Mouse (Mus musculus) spleen, adult 12 weeks (tissue): ENCODE measurements around the gene Ets1.

Experiments
- DNase-seq: peaks from one replicate; pipeline ENCODE4 v3.0.0; 2022; ENCODE audit warnings: low spot score

Gene Ets1

GRCm38 (mm10) chr9:32666611-32667517 is 30.8 kb downstream of the Ets1 start:
- DNase-seq = no peak

- no peak for DNase-seq
Observed at GRCm38 (mm10) chr9:32667518-32667908, 31.5 kb downstream of the Ets1 start.

GRCm38 (mm10) chr9:32668075-32668673 is 32.2 kb downstream of the Ets1 start:
- DNase-seq = no peak

- no peak for DNase-seq
Observed at GRCm38 (mm10) chr9:32669397-32669796, 33.4 kb downstream of the Ets1 start.

GRCm38 (mm10) chr9:32671970-32672859 is 36.2 kb downstream of the Ets1 start:
- DNase-seq = no peak

- no peak for DNase-seq
Observed at GRCm38 (mm10) chr9:32673923-32674322, 37.9 kb downstream of the Ets1 start.

- no peak for DNase-seq
Observed at GRCm38 (mm10) chr9:32675671-32676409, 39.8 kb downstream of the Ets1 start.

GRCm38 (mm10) chr9:32676480-32676879 is 40.5 kb downstream of the Ets1 start:
- DNase-seq = no peak

- DNase-seq = no peak
Observed at GRCm38 (mm10) chr9:32677646-32678045, 41.6 kb downstream of the Ets1 start.

GRCm38 (mm10) chr9:32678120-32678757 is 42.2 kb downstream of the Ets1 start:
- no peak for DNase-seq

GRCm38 (mm10) chr9:32679531-32679930 is 43.5 kb downstream of the Ets1 start:
- DNase-seq = no peak

GRCm38 (mm10) chr9:32680201-32680600 is 44.2 kb downstream of the Ets1 start:
- no peak for DNase-seq

- no peak for DNase-seq
Observed at GRCm38 (mm10) chr9:32685793-32686558, 50.0 kb downstream of the Ets1 start.

- DNase-seq = no peak
Observed at GRCm38 (mm10) chr9:32688351-32688750, 52.3 kb downstream of the Ets1 start.

- no peak for DNase-seq
Observed at GRCm38 (mm10) chr9:32691151-32691925, 55.3 kb downstream of the Ets1 start.

- no peak for DNase-seq
Observed at GRCm38 (mm10) chr9:32692944-32693343, 56.9 kb downstream of the Ets1 start.

- no peak for DNase-seq
Observed at GRCm38 (mm10) chr9:32693411-32693810, 57.4 kb downstream of the Ets1 start.

- DNase-seq = no peak
Observed at GRCm38 (mm10) chr9:32694111-32694824, 58.2 kb downstream of the Ets1 start.

- no peak for DNase-seq
Observed at GRCm38 (mm10) chr9:32694916-32695490, 59.0 kb downstream of the Ets1 start.
